Mouse (Mus musculus) brain, embryonic 14.5 days (tissue): ENCODE measurements around the gene Slc5a11. TPM values are rescaled to one million over a fixed set of nuclear protein-coding genes. Genes with fewer than 3 reads are reported as not detected.

Source experiments
- DNase-seq: peaks from one replicate; pipeline ENCODE4 v3.0.0-alpha.2; 2011; ENCODE audit warnings: low read depth
- CTCF ChIP-seq: fragments of 200-500 bp; IDR thresholded peaks from 2 replicates; pipeline ENCODE4 v1.5.1; 2012; ENCODE audit warnings: inconsistent platforms, mild to moderate bottlenecking, moderate library complexity, borderline replicate concordance; ENCODE audit not compliant: insufficient read depth, insufficient read length; ENCODE audit errors: extremely low read depth
- POLR2A ChIP-seq: fragments of 200-500 bp; IDR thresholded peaks from 2 replicates; pipeline ENCODE4 v1.6.1; 2012; ENCODE audit warnings: mild to moderate bottlenecking, inconsistent platforms, borderline replicate concordance; ENCODE audit not compliant: poor library complexity, insufficient read depth, insufficient read length, severe bottlenecking; ENCODE audit errors: extremely low read depth
- polyA plus RNA-seq: library from polyadenylated mRNA; depleted of rRNA; stranded (reverse); fragments of >200 nt; gene quantifications from 2 replicates; pipeline ENCODE4 v1.2.3, GENCODE M21; 2012

Slc5a11 gene
- polyA plus RNA-seq, 1 experiment = 0.22 TPM

DNA sequence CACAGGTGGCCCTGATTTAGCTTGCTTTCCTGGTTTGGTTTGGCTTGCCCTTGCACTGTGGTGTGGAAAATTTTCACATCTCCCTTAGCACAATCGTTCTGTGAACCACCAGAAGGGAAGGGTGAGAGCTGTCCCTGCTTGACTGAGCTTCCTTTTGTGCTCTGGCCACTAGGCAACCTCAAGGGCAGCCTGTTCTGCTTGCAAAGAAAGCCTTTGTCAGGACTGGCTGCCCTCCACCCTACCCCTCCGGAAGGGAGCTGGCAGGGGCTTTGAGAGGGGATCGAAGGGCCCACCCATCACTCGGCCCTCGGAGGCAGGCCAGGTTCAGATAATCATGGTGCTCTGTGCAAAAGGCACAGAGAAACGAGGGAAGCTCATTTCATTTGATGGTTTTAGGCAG is 4.0 kb downstream of the Slc5a11 start:
- TF ChIP-seq CTCF (no peak), POLR2A (no peak)
- DNase-seq = peak; percentile 57

DNA sequence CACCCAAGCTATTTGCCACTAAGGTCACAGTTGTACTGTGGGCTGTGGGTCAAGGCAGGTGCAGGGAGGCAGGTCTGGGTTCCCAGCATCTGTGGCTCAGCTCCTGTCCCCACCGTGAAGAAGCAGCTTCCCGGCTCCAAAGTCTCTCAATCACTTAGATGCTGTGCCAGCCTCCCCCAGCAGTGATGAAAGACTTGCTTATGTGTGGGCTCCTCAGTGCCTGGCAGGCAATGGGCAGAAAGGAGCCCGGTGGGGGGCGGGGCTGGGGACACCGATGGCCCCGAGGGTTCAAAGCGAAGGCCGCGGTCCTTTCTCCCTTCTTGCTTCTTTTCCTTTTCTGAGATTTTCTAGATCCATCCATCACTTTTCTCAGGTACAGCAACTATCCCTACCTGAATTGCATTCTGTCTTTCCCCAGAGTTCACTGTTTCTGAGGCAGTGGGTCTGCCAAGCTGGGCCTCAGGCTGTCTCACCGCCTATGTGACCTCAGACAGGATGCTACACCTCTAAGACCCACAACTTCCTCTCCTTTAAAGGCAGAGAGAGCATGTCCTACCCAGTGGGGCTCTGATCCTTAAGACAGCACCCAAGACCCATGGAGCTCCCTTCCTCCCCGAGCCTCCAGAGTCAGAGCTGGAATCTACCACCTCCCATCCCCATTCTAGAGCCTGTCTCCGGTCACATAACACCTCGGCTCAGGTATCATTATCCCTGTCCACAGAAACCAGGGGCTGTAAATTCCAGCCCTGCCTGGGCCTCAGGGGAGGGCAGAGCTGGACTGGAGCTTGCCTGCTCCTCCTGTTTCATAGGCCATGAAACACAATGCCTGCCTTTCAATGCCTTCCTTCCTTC is 5.4 kb downstream of the Slc5a11 start:
- TF ChIP-seq POLR2A = no peak
- no peak for DNase-seq

DNA sequence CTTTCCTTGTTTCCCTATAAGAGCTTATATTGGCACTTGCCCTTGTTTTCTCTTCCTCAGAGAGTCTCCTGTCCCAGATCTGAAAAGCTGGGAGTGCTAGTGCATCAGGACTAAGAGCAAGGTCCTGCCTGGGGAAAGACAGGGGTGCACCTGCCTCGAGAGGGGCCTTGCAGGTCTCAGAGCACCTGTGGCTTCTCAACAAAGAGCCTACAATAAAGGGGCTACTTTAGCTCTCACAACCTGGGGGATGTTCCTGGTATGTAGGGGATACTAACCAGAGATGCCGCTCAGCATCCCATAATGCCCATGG is 6.0 kb downstream of the Slc5a11 start:
- TF ChIP-seq CTCF (no peak), POLR2A (no peak)
- no peak for DNase-seq

DNA sequence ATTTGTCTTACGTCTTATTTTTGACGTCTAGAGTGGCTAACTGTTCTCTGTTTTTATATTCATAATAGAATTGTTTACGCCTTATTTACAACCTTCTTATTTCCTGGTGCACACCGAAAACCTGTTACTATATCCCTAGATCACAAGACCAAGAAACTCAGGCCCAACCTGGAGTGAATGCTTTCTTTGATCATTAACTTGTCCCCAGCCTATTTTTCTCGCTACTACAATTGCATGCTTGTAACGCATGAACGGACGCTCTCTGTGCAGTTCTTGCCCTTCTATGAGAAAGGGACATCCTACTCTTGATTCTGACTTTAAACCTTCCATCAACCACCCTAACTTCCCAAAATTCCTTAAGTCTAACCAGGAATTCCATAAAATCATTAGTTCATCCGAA is 9.5 kb downstream of the Slc5a11 start:
- TF ChIP-seq CTCF = no peak
- no peak for TF ChIP-seq POLR2A

DNA sequence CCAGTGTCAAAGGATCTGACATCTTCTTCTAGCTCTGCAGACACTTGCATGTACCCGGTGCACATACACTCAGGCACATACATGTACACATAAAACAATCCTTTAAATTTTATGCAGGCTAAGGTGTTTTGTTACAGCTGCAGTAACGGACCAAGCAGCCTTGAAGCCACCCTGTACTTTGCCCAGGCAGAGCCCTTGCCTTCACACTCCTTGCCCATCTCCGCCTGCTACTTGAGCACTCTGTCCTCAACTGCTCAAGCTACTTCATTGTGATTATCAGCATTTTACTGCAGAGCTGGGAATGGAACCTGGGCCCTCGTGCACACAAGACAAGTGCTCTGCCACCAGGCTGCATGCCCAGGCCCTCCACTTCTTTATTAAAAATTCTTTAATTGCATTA is 10.6 kb downstream of the Slc5a11 start:
- TF ChIP-seq POLR2A (no peak), CTCF (no peak)
- no peak for DNase-seq

More for the DNA sequence above, 9.5 kb downstream of the Slc5a11 start:
- DNase-seq = no peak

DNA sequence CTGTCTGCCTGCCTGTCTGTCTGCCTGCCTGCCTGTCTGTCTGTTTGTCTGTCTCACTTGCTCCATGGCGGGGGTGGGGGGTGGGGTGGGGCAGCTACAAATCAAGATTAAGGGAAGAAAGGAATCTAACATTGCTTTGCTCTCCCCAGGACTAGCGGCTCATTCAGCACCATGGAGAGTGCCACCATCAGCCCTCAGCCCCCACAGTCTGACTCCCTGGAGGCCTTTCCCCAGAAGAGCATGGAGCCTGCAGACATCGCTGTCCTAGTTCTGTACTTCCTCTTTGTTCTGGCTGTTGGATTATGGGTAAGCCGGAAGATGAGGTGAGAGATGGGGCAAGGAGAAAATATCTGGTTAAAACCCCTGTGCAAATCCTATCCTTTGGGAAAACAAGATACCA is 20.9 kb downstream of the Slc5a11 start:
- TF ChIP-seq POLR2A = no peak
- TF ChIP-seq CTCF = no peak
- no peak for DNase-seq

DNA sequence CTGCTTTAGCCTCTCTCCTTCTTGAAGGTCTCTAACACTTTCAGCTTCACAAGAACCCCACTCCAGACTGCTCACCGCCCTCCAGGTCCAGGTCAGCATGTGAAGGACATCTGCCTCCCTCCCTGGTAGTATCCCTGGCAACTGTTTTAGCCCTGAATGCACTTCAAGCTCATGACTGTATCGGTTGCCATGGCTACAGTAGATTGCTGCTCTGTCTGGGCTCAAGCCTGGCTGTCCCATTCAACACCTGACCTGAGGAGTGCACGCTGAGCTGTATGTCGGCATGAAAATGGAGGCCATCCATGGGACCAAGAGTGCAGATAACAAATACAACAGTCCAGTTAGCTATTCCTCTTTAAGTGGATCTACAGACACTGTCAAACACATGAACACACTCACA is 24.0 kb downstream of the Slc5a11 start:
- peak; percentile 76 for DNase-seq
- TF ChIP-seq POLR2A (no peak), CTCF (no peak)

DNA sequence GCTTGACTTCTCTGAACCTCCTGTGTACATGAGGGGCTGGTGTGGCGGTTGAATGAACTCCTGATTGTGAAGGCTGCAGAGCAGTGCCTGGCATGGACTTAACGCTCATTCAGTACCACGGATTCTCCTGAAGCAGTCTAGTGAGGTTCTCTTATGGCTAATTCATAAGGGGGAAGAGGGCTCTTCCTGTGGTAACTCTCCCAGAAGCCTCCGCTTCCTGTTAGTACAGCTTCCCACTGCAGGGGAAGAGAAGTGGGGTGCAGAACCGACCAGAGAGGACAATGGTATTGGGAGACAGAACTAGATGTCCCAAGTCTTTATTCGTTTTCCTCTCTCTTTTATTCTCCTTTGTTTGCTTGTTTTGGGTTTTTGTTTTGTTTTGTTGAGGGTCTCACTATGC is 25.5 kb downstream of the Slc5a11 start:
- no peak for TF ChIP-seq CTCF
- TF ChIP-seq POLR2A = no peak

DNA sequence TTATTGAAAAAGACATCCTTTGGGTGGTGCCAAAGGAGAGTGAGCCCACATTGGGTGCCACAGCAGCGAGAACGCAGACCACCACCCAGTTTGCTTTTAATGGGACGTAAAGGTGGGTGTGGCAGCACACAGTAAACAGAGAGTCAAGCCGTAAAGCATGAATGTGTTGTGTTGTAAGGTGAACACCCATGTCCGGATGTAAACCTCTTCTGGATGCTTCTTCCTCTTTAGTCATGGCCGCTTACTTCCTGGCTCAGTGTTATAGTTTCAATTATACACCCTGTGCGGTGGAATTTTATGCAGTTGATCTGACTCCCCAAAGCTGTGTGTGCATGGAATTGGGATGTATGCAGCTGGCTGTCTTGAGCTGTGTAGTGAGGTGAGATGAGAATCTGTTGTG is 27.7 kb downstream of the Slc5a11 start:
- no peak for DNase-seq
- TF ChIP-seq POLR2A (no peak), CTCF (no peak)

More for the DNA sequence above, 25.5 kb downstream of the Slc5a11 start:
- DNase-seq = no peak

DNA sequence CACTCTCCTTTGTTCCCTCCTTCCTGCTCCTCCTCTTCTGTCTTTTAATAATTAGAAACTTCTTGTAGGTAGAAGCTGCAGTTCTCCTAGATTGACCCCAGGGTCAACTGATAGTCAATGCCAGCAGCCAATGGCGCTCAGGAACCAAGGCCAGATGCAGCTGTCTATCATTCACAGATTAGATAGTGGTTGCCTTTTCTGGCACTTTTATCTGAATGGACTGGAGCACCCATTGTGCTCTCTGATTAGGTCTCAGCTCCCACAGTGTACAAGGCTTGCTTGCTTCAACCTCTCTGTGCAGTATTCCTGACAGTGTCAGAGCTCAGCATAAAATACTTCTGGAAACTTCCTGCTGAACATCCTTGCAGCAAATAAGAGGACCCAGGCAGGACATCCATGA is 30.3 kb downstream of the Slc5a11 start:
- no peak for TF ChIP-seq CTCF
- TF ChIP-seq POLR2A = no peak
- DNase-seq = no peak

DNA sequence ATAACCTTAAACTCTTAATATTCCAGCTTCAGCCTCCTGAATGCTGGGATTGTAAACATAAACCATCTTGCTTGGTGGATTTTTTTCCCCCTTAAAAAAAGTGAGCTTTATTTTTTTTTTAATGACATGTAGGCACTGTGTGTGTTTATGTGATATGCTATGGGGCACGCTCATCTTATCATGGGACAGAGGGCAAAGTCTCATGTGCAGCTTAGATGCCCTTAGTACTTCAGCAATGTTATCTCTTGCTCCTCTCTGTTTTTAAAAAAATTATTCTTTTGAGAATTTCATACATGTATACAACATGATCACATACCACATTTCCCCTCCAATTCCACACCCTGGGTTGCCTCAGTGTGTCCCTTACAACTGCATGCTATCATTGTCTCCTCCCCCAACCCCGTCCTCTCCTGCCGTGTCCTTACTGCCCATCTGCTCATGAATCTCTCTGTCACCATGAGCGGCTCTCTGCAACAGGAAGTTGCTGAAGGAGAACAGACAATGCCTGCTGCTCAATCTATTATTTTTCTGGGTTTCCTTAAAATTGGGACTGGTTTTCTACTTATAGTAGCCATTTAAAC is 32.0 kb downstream of the Slc5a11 start:
- no peak for DNase-seq
- TF ChIP-seq POLR2A (no peak), CTCF (no peak)

DNA sequence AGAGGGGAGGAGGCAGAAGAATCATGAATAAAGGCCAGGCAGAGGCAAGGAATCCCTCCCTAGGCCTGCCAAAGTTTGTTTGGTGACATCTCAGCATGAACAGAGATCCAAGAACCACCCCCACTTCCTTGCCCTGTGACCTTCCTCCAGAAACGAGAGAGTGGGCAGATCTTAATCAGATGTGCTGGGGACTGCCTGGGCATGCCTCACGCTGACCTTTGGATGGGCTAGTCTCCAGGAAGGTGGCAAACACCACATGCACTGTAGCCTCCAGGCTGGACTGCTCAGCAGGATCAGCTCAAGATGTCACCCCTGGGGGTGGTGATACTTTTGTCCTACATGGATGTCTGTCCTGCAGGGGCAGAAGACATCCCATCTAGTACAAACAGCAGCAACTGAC is 33.6 kb downstream of the Slc5a11 start:
- DNase-seq = no peak
- no peak for TF ChIP-seq POLR2A
- no peak for TF ChIP-seq CTCF
